ENCODE assay signal across 8 mouse cellular contexts in the genomic region with DNA sequence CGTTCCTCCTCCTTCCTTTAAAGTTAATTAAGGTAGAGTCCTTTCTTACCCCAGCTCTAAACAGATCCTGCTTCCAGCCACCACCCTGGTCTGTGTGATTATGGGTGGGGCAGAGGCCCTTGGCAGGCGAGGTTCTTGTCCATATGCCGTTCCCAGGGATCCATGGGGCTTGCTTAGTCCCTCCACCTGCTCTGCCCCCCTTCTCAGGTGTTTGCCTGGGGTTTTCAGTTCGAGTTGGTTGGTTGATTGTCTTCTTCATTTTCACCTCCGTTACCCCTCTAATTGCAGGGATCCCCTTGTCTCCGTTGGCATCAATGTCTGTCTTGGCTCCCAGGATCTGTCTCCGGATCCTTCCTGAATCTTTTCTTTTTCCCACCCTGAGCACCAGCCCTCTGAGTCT. TPM values are rescaled to one million over a fixed set of nuclear protein-coding genes. Genes with fewer than 3 reads are reported as not detected.
DNase-seq lines count a peak whose midpoint lies in the region; ATAC-seq lines count a peak whose summit lies in the region.

No protein-coding gene starts in this region.

- H3K4me3 ChIP-seq in forebrain, embryonic 10.5 days = peak overlapping the region; percentile 78
- H3K4me3 ChIP-seq in liver, embryonic 11.5 days (ENCODE audit: low read depth, low read length) = peak overlapping the region; percentile 89

- ATAC-seq in liver, embryonic 11.5 days (replicated peaks; ENCODE audit: low FRiP score) = no peak

- H3K4me2 ChIP-seq in liver, embryonic 11.5 days = peak overlapping the region; percentile 99

- H3K27ac ChIP-seq in forebrain, embryonic 10.5 days = peak overlapping the region; percentile 20; the same call in 1 of the 2 replicates
- no peak overlapping the region for H3K27ac ChIP-seq in liver, embryonic 11.5 days (ENCODE audit: low read depth, low read length)

- peak overlapping the region; percentile 78; the same call in 1 of the 2 replicates for H3K9ac ChIP-seq in liver, embryonic 11.5 days (ENCODE audit: low read depth, low read length)

- H3K27me3 ChIP-seq in forebrain, embryonic 10.5 days (ENCODE audit: poor library complexity, severe bottlenecking) = no peaks in the 10 kb centered on the region
- no peaks in the 10 kb centered on the region for H3K27me3 ChIP-seq in liver, embryonic 11.5 days (replicated peaks; ENCODE audit: control insufficient read depth, insufficient read depth, low read length)

- 62% methylated on average over 7 of the region's 7 CpGs for WGBS in forebrain, embryonic 10.5 days
- 71% methylated on average over 7 of the region's 7 CpGs for WGBS in liver, embryonic 11.5 days

- H3K36me3 ChIP-seq in forebrain, embryonic 10.5 days (replicated peaks) = peaks cover 36% of the 10 kb centered on the region
- no peaks in the 10 kb centered on the region for H3K36me3 ChIP-seq in liver, embryonic 11.5 days (ENCODE audit: control insufficient read depth, insufficient read depth, low read length)

- DNase-seq in cerebellum, adult 11-12 months = peak; percentile 74
- DNase-seq in cerebellum, postnatal 4 days (ENCODE audit: low spot score in 2 of 2) = no peak
- peak; percentile 20 for DNase-seq in 3T3-L1 (ENCODE audit: low read depth, low spot score)
- DNase-seq in forebrain, embryonic 10.5 days (ENCODE audit: extremely low spot score, low spot score) = no peak
- DNase-seq in liver, embryonic 11.5 days (ENCODE audit: low spot score) = no peak
- no peak for DNase-seq in retina, postnatal 1 day
- DNase-seq in gastrocnemius, adult 8-10 months (ENCODE audit: low spot score in 2 of 2) = no peak
- DNase-seq in urinary bladder, adult 18-20 months (ENCODE audit: low spot score in 2 of 2) = no peak

- H3K4me1 ChIP-seq in forebrain, embryonic 10.5 days = peaks cover 42% of the 10 kb centered on the region
- peaks cover 18% of the 10 kb centered on the region for H3K4me1 ChIP-seq in liver, embryonic 11.5 days (replicated peaks; ENCODE audit: control insufficient read depth, insufficient read depth, low read length)

- H3K9me3 ChIP-seq in forebrain, embryonic 10.5 days = no peaks in the 10 kb centered on the region
- no peaks in the 10 kb centered on the region for H3K9me3 ChIP-seq in liver, embryonic 11.5 days (ENCODE audit: control insufficient read depth, low read length)

RNA-seq across cellular contexts. Expression of gene Aacs, which starts 1.2 kb away (rescaled TPM):
- polyA plus RNA-seq in forebrain, embryonic 10.5 days (2016; fragmentation: Nextera tagmentation; extraction: Ambion mirVana) = 58.5 and 58.6 TPM in 2 replicates
- polyA plus RNA-seq in liver, embryonic 11.5 days (2014; fragmentation: Nextera tagmentation; extraction: Ambion mirVana) = 29.3 and 29.7 TPM in 2 replicates
- total RNA-seq in gastrocnemius, adult 8-10 months (2022) = 1 to 10 TPM; 1.9 to 5.4 (median 4.8) TPM

RNA-seq across cellular contexts. Expression of gene Bri3bp, which starts 35.4 kb away (rescaled TPM):
- polyA plus RNA-seq in forebrain, embryonic 10.5 days (2016; fragmentation: Nextera tagmentation; extraction: Ambion mirVana) = 56.5 and 57.6 TPM in 2 replicates
- 63.6 and 67.9 TPM in 2 replicates for polyA plus RNA-seq in liver, embryonic 11.5 days (2014; fragmentation: Nextera tagmentation; extraction: Ambion mirVana)
- 1 to 10 TPM; 3.0 to 4.6 (median 4.1) TPM for total RNA-seq in gastrocnemius, adult 8-10 months (2022)

RNA-seq across cellular contexts. Expression of gene Dhx37, which starts 42.9 kb away (rescaled TPM):
- 21.4 and 22.2 TPM in 2 replicates for polyA plus RNA-seq in forebrain, embryonic 10.5 days (2016; fragmentation: Nextera tagmentation; extraction: Ambion mirVana)
- 18.5 and 19.4 TPM in 2 replicates for polyA plus RNA-seq in liver, embryonic 11.5 days (2014; fragmentation: Nextera tagmentation; extraction: Ambion mirVana)
- 1 to 10 TPM; 4.4 to 5.1 (median 4.8) TPM for total RNA-seq in gastrocnemius, adult 8-10 months (2022)

RNA-seq across cellular contexts. Expression of gene Tmem132b, which starts 54.8 kb away (rescaled TPM):
- polyA plus RNA-seq in forebrain, embryonic 10.5 days (2016; fragmentation: Nextera tagmentation; extraction: Ambion mirVana) = 0.20 and 0.27 TPM in 2 replicates
- 0.05 and 0.15 TPM in 2 replicates for polyA plus RNA-seq in liver, embryonic 11.5 days (2014; fragmentation: Nextera tagmentation; extraction: Ambion mirVana)
- 1 to 10 TPM; 2.6 to 7.0 (median 4.5) TPM for total RNA-seq in gastrocnemius, adult 8-10 months (2022)

Comparison
In these comparisons a context has a peak if more than half of its experiments do, and no peak if none do; other contexts are left out.
1. DNase-seq: peak in cerebellum, adult 11-12 months (single experiment) and 3T3-L1 (single experiment); none in cerebellum, postnatal 4 days (0 of 2), forebrain, embryonic 10.5 days (single experiment), liver, embryonic 11.5 days (single experiment), retina, postnatal 1 day (single experiment), gastrocnemius, adult 8-10 months (0 of 2) and urinary bladder, adult 18-20 months (0 of 2).